Mouse (Mus musculus): ENCODE results near the gene S1pr5.

GRCm38 (mm10) chr9:21193786-21194185 is 54.5 kb downstream of the S1pr5 start:
- TF ChIP-seq POLR2A (IDR thresholded peaks at IDR 0.05; ENCODE audit: insufficient read depth, low read depth, low read length) (no peak), CTCF (IDR thresholded peaks at IDR 0.05; ENCODE audit: insufficient read depth, low read depth, low read length) (no peak)
